Mouse (Mus musculus) myocyte (in vitro differentiated cells): ENCODE measurements at regions not wholly inside any gene's neighbourhood (a gene's known extent, or its start where the extent isn't known, plus 50 kb on each side); places are given as distances from the start of the nearest gene placed in this dataset.

Experiments
- E2F4 ChIP-seq: IDR thresholded peaks from one replicate; pipeline ENCODE4 v1.6.1; 2011; ENCODE audit warnings: mild to moderate bottlenecking, control low read depth, moderate library complexity; ENCODE audit not compliant: insufficient read depth
- MAX ChIP-seq: IDR thresholded peaks from one replicate; pipeline ENCODE4 v1.6.1; 2011; ENCODE audit warnings: low read depth, mild to moderate bottlenecking, control low read depth
- MYOD1 ChIP-seq, 3 experiments: IDR thresholded peaks; one replicate each; pipeline ENCODE4 v1.6.1; 2011; ENCODE audit warnings: control low read depth in 2 of 3, low read depth in 2 of 3, mild to moderate bottlenecking in 2 of 3, moderate library complexity in 1 of 3; ENCODE audit not compliant: insufficient read length in 2 of 3, control insufficient read depth in 1 of 3
- POLR2A ChIP-seq: IDR thresholded peaks from one replicate; pipeline ENCODE4 v1.6.1; 2011; ENCODE audit warnings: low read depth, mild to moderate bottlenecking, control low read depth, moderate library complexity; ENCODE audit not compliant: insufficient read length
- REST ChIP-seq: IDR thresholded peaks from one replicate; pipeline ENCODE4 v1.6.1; 2011; ENCODE audit warnings: mild to moderate bottlenecking, control low read depth, moderate library complexity; ENCODE audit not compliant: insufficient read depth, insufficient read length
- TCF12 ChIP-seq: IDR thresholded peaks from one replicate; pipeline ENCODE4 v1.6.1; 2011; ENCODE audit warnings: mild to moderate bottlenecking, control low read depth; ENCODE audit not compliant: poor library complexity, insufficient read depth, severe bottlenecking
- USF1 ChIP-seq: IDR thresholded peaks from one replicate; pipeline ENCODE4 v1.6.1; 2011; ENCODE audit warnings: low read depth, mild to moderate bottlenecking, control low read depth, moderate library complexity

DNA sequence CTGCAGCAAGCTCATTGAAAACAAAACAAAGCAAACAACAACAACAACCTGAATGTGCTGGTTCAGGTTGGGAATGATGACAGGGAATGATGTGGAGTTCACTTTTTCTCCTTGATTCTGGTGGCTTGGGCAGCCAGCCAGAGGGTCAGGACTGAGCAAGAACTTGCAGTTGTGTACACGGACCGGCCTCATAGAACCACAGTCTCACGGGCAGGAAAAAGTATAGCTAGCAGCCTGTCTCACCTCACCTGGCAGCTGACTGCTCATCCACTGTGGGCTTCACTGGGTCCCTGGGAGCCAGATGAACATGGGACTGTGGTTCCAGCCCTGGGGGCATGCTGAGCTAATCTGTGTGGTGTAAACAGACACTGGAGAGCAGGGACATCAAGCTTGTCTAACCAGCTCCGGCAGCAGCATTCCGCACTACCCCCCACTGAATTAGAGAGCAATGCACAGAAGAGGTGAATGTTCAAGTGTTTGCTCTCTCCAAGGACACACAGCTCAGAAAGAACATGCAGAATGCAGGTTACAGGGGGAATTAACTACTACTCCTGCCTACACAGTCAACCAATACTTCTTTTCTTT is 114.9 kb upstream of the Prr23a1 start:
- TF ChIP-seq MYOD1 (IDR thresholded peaks at IDR 0.05; ENCODE audit: control insufficient read depth in 1 of 3, insufficient read length in 2 of 3, low read depth in 2 of 3) (no peak), POLR2A (no peak), MAX (no peak), E2F4 (no peak), USF1 (no peak), TCF12 (no peak), REST (no peak)
